Mouse (Mus musculus): ENCODE results near the gene 4933406M09Rik.

4933406M09Rik gene

DNA sequence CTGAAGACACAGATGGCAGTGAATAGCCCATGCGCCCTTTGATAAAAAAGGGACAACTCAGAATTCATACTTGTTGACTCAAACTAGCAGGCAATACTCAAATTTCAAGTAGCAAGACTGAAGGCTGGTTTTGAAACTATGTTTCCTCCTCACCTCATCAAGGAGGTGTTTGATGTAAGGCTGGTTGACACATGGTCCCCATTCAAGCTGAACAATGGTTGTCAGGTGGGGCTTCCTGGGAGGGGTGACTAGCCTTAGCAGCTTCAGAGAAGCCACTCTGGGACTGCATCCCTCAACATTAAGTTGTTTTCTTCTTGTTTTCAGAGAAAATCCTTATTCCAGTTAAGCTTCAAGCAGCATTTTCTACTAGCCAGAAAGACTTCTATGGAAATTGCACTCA, at the start of gene 4933406M09Rik:
Gene 4933406M09Rik, plus strand, starts transcription at position 275 of the 400 bp plus-strand sequence.
- DNase-seq (ENCODE audit: low read depth): no peak

DNA sequence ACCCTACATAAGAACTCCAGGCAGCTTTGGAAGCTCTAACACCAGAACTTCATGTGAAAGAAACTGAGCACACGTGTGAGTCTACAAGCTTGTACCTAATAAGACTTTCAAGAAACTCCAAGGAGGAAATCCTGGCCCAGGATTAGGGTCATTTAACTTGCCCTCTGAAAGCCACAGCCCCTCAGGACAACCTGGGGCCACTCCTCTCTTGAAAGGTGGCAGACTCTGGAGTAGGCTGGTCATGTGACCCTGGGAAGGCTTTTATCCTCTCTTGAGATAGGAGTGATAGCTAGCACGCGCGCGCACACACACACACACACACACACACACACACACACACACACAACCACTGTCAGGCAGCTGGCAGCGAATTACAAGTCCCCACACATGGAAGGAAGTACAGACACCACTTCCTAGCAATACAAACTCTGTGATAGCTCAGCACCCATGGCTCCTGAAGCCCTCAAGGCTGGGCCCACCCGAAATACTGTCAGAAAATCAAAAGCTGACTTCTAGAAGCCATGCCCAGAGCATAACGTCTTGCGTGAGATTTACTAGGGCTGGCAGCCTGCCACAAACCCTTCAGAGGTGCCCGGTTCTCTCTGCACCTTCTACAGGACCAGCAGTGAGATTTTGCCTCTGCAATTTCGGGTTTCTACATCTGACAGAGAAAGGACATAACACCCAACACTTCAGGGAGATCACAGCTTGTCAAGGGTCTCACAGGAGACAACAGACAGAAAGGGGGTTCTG, 48.6 kb upstream of the 4933406M09Rik start:
- DNase-seq (ENCODE audit: low read depth): no peak

DNA sequence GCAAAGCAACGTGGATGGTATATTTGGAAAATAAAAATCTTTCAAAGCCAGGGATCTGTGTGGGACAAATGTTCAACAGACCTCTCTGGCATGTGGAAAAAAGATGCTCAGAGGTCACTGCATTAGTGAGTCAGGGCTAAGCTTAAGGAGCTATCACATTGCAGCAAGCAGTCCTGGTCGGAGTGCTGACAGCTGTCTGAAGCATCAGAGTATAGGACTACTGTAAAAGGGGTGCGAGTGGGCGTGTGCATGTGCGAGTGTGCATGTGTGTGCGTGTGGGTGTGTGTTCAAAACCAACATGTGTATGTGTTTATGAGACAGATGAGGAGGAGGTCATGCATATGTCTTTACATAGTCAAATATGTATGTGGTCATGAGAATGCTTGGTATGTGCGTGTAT, 46.6 kb upstream of the 4933406M09Rik start:
- DNase-seq (ENCODE audit: low read depth): no peak

DNA sequence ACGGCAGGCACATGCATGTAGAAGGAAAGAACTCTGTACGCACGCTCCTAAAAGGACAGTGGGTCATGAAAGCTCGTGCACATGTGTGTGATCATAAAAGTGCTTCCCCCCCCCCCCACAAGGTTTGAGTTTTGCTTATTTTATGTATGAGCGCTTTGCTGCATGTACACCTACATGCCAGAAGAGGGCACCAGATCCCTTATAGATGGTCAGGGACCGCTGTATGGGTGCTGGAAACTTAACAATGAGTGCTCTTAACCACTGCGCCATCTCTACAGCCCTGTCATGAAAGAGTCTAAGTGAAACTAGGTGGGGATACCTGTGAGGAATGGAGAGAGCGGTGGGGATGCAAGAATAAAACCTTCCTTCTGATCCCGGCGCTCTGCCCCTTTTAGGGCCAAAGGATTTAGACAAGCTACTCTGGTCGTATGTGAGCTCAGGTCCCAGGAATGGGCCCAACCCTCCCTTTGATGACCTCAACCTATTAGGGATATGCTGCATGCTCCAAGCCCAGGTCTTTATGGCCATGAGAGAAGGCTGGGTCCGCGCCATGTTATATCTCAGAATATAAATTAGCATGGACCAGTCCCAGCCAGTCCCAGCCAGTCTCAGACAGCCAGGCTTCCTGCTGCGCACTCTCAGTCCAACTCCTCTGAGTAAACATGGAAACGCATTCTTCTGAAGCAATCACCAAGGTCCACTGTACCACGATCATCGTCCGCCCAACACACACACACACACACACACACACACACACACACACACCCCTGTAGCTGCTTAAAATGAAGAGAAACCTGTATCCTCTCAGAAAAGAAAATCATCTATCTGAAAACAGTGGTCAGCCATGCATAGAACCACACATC, 45.8 kb upstream of the 4933406M09Rik start:
- DNase-seq (ENCODE audit: low read depth): peak; percentile 23

DNA sequence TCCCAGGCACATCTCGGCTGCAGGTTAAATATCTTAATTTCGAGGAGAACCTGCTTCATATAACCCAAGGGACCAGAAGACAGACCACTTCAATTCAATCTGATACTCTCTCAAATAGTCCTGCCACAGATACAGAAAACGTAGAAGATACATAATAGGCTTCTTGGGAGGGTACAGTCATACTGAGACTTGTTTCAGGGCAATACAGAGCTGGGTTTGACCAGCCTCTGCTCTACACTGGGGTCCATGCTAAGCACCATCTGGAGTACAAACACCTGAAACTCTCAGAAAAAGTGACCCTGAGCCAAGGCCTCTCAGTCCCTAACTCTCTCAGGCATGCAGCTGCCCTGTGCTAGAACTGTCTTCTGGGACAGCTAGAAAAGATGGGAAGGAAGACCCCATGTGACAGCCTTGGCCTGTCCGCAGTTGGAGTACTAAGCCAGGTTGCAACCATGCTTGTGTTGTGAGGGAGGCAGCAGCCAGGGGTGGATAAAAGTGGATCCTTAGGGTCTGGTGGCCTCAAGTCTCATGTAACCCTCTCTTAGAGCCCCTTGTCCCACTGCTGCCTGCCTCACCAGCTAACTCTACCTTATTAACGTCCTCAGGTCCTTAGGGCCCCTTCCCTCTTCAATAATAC, 44.0 kb upstream of the 4933406M09Rik start:
- DNase-seq (ENCODE audit: low read depth): no peak

DNA sequence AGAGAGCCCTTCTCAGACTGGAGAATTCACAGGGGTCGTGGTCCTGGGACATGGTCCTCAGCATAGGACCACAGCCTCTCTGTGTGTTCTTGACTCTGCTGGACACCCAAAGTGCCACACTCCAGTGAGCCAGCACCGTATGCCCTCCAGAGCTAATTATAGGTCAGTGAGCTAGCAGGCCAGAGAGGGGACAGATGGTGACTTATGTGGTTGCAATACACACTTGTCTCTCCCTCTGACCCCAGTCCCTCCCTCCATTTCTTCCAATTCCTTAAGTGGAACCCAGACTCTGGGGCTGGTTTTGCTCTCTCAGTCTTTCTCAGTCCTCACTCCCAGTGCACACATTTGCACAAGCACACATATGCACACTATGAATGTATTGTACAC, 43.5 kb upstream of the 4933406M09Rik start:
- no peak for DNase-seq (ENCODE audit: low read depth)

DNA sequence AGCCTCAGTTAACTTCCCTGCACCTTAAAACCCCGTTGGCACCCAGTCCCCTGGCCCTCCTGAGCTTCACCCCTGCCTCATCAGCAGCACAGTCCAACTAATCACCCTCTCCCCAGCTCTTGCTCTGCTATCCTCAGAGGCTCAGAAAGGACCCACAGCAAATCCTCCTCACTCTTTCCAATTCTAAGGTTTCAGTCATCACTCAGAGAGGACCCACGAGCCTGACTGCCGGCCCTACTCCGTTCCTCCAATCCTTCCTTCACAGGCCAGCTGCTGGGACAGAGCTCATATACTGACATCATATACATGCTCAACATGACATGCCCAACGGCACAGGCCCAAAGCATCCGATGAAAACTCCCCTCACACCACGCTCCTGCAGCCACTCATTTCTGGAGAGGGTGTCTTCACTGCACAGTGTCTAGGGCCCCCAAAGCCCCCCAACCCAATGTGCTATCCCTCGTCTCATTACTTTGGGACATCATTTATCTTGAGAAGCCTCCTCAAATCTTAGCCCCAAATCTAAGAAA, 42.9 kb upstream of the 4933406M09Rik start:
- DNase-seq (ENCODE audit: low read depth): no peak

DNA sequence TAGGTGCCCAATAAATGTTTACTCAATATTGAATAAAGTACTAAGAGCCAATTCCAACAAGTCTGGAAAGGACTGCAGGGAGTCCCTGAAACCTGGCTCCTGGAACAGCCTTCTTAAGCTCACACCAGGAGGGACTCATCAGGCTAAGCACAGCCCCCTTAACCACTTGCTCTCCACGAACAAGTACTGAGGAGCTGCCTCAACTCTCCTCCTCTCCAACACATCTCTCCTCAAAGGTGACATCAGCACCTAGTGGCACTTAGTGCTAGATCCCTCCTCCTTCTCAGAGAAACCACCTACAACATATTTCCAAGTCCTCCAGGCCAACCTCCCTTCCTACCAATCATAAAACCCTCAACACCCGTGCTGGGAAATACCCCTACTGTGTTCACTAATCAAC, 42.2 kb upstream of the 4933406M09Rik start:
- DNase-seq (ENCODE audit: low read depth): no peak

DNA sequence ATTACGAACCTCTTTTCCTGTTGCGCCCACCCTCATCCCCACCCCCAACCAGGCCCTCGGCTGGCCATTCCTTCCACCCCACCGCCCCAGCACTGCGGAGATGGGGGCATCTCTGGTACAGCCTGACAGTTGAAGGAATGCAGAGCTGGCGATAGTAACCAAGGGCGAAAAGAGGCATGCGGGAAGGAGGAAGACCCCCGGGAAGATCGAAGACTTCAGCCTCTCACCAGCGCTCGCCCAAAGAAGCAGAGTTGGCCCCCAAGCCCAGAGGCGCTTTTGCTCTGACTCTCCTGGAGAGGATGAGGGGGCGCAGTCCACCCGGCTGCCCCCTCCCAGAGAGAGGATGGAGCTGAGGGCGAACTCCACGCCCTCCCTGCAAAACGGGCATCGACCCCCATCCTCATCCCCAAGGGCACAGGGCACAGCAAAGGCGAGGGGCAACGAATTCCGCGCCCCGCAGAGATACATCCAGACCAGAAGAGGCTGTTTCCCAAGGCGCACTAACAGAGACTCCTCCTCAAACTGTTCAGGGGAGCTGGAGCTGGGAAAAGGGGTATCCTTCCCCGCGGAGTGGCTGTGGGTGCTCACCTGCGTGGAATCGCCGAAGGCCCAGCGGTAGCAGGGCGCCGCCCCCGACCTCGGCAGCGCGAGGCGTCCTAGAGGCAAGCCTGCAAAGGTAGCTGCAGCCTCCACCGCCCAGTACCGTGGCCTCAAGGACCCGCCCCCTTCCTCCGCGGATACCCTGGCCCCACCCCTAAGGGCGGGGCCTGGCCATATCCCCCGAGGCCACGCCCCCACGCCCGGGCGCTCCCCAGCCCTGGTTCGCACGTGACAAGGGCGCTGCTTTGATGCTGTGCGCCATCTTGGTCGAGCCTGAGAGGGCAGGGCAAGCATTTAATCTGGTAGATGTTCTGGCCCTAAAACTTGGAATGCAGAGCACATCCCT, 41.5 kb upstream of the 4933406M09Rik start:
- peak; percentile 85 for DNase-seq (ENCODE audit: low read depth)

DNA sequence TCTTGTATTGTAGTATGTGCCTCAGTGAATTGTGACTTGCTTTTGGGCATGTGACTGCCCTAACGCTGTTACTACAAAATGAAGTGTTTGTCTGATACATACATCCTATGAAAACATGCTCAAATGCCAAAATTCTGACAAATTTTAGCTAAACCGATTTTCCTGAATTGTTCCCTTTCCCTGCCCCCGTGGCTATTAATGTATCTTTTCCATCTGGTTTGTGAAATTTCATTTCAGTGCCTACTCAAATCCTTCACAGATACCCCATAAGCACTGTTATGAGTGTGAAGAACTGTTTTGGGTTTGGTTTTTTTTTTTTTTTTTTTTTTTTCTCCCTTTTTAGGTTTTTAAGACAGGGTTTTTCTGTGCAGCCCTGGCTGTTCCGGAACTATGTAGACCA, 40.7 kb upstream of the 4933406M09Rik start:
- DNase-seq (ENCODE audit: low read depth): no peak

DNA sequence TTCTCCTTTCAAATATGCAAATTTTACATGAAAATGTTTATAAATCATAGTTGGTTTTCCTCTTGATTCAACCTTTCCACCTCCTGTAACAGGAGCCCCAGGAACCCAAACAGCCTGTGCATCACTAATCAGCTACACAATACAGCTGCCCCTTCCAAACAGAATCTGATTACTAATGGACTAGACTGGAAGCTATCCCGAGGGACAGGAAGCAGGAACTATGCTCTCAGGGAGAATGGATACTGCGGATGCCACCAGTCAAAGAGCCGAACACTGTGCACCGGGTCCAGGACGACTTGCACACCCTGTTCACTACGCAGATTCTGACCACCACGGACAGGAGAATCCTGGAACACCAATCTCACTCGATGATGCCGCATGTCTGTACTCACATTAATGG, 37.9 kb upstream of the 4933406M09Rik start:
- no peak for DNase-seq (ENCODE audit: low read depth)

DNA sequence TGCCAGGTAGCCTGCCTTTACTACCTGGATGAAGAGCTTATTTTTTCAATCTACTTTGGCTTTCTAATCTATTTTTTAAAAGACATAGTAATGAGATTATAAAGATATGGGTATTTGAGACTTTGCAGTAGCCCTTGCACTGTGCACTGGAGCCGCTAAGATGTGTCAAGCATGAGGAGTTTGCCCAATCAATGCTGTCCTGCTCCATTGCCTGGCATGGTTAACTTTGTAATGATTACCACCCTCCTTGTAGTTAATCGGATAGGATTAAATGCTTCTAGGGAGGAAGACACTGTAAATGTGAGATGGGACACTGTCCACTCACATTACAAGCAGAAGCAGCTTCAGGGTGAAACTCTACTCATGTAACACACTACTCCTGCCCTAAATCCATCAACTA, 32.4 kb upstream of the 4933406M09Rik start:
- no peak for DNase-seq (ENCODE audit: low read depth)

DNA sequence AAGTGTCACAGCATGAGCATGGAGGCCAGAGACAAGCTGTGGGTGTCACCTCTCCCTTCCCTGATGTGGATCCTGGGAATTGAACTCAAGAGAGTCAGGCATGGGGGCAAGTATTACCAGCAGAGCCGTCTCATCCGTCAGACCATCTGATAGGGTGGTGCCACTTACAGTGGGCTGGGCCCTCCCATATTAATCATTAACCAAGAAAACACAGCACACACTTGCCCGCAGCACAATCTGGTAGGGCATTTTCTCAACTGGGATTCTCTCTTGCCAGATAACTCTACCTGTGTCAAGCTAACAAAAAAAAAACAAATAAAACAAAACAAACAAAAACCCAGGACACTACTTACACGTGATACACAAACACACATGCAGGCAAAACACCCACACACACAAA, 28.3 kb upstream of the 4933406M09Rik start:
- DNase-seq (ENCODE audit: low read depth): no peak

DNA sequence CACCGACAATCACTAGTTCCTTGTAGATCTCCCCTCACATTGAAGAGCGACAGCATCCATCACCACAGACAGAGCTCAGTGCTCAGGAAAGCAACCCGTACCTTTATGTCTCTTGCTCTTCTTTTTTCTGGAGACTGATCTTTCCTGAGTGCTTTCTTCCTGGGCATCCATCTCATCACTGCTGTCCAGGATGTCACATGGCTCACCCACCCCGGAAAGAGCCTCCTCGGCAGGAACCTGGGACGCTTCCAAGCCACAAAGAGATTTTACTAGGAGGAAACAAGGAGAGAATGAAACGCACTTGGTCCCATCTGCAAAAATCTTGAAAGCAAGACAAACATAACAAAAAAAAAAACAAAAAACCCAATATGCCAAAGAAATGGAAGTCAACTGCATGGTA, 25.1 kb upstream of the 4933406M09Rik start:
- DNase-seq (ENCODE audit: low read depth): no peak

DNA sequence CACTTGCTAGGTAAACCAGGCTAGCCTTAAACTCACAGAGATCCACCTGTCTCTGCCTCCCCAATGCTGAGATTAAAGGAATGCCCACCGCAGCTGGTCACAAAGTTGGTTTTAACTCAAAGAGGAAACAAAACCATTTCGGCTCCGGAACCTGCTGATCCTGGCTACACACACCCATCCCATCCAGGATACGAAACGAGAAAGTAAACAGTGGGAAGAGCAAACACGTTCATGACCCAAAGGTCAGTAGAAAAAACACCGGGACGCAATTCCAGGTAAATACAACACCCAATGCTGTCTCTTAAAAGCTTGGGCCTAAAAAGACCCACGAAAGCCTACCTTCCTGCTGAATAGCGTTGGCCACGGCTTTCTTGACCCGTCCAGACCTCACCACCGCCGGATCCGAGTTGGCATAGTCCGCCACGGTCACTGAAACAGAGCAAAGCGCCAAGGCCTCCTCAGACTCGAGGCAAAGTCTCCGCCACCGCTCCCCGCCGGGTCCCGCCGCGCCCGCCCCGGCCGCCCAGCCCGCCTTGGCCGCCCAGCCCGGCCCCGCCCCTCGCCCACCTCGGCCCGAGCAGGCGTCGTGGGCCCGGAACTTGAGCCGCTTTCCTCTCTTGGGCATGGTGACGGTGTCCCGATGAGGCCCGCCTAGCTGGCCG, 24.4 kb upstream of the 4933406M09Rik start:
- DNase-seq (ENCODE audit: low read depth): peak; percentile 51

DNA sequence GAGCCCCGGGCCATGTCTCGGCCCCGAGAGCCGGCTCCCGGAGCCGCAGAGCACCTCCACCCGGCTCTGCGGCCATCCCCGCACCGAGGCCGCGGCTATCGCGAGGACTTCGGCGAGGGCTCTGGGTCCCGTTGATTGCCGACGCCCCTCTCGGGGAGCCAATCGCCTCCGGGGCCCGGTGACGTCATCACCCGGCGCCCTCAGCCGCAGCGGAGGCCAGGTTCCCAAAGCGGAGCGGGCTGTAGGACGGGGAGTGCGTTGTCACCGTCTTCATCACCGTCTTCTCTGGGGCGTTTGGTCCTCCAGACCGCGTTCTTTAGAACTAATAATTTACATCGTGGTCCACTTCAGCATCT, 23.9 kb upstream of the 4933406M09Rik start, which contains the start of gene Tmem183a:
Gene Tmem183a, minus strand, starts transcription at position 123 of the 356 bp plus-strand sequence.
- DNase-seq (ENCODE audit: low read depth): peak; percentile 96

DNA sequence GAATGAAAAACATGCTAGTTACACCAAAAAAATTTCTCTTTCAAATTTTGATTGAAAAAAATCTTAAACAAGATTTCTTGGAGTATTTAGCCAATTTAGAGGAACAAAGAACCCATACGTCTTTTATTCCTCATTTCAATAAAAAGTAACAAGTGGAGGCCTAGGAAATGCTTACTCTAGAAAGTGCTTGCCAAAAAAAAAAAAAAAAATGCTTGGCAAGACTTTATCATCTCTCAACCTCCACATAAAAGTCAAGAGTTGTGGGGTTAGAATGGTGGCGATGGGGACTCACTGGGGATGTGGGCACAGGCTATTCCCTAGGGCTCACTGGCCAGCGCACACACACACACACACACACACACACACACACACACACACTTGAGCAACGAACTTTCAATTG, 22.5 kb upstream of the 4933406M09Rik start:
- no peak for DNase-seq (ENCODE audit: low read depth)

DNA sequence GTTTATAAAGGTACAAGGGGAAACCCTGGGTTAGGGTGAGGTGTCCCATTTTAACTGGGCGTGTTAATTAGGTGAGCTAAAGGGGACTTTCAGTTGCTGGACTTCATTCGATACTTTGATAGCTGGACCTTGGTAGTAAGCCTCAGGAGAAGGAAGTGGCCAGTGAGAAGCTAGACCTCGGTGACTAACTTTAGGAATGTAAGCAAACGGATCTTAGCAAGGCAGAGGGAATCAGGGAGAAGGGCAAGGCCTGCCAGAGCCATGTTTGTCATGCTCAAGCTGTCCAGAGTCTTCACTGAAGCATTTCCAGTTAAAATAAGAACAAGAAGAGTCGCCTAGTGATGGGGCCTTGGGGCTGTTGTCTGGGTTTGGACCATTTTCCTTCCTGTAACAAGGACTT, 20.2 kb upstream of the 4933406M09Rik start:
- no peak for DNase-seq (ENCODE audit: low read depth)

DNA sequence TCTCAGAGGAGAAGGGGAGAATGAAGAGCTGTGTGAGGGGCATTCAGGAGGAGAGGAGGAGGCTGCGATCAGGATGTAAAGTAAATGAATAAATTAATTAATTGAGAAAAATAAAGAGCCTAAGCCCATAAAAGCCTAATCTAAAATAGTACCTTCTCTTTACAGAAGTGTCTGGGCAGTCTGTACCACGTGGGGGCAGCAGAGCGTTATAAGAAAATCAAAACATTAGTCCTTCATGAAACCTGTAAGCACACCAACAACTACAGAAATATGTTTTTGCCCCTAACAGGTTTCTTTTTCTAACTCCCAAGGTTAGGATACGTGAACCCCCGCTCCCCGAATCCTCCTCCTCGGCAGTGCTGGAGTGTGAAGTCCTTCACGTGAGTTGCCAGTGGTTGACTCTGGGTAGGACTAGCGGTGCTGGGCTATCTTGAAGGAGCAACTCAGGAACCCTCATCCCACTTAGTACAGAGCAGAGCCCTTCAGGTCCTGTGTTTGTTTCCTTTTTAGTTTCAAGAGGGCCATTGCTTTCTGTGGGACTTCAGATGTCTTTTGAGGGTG, 16.9 kb upstream of the 4933406M09Rik start:
- peak; percentile 71 for DNase-seq (ENCODE audit: low read depth)

DNA sequence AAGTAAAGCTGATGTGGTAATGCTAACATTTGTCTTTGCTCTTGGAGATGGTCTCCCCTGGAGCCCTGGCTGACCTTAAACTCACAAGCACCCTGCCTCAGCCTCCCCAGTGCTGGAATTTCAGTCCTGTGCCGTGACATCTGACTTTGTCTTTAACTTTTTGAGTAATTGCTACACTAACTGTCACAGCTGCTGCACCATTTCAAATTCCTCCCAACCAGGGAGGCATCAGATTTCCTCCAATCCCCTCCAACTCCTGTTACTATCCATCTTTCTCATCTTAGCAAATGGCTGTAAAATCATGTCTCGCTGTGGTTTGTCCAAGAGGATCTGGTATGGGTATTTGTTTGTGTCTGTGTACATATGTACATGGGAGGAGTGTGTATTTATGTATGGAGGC, 11.6 kb upstream of the 4933406M09Rik start:
- no peak for DNase-seq (ENCODE audit: low read depth)

DNA sequence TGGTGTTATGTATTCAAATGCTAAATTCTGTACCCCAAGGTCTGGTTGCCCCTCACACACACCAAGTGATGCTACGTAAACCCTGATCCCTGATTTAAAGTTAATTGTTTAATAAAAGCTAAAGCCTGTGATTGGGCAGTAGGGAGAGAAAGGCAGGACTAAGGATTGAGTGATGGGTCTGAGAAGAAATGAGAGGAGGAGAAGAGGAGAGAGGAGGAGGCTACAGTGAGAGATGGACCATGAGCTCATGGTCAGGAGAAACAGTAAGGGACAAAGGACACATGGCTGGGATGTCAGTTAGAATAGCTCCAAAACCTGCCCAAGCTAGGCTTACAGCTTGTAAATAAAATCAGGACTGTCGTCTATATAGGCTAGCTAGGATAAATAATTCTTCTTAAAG, 4.7 kb upstream of the 4933406M09Rik start:
- no peak for DNase-seq (ENCODE audit: low read depth)
